Mouse (Mus musculus): ENCODE data around the gene Tmem114. TPM values are rescaled to one million over a fixed set of nuclear protein-coding genes. Genes with fewer than 3 reads are reported as not detected.

The Tmem114 gene
- polyA plus RNA-seq, 1 experiment = not detected

GRCm38 (mm10) chr16:8413441-8413840 is 11.5 kb downstream of the Tmem114 start:
- no peak overlapping the region for H3K27ac ChIP-seq (ENCODE audit: insufficient read depth, low read length)
- no peaks in the 10 kb centered on the region for H3K4me1 ChIP-seq (ENCODE audit: control insufficient read depth, insufficient read depth, low read length)
- no peak overlapping the region for H3K4me3 ChIP-seq (ENCODE audit: insufficient read depth, low read length)
- TF ChIP-seq POLR2A (IDR thresholded peaks at IDR 0.05; ENCODE audit: low read depth, low read length) = no peak
- no peak for TF ChIP-seq CTCF (IDR thresholded peaks at IDR 0.05; ENCODE audit: borderline replicate concordance, insufficient read depth, low read length)

- no peaks in the 10 kb centered on the region for H3K4me1 ChIP-seq (ENCODE audit: control insufficient read depth, insufficient read depth, low read length)
- no peak overlapping the region for H3K27ac ChIP-seq (ENCODE audit: insufficient read depth, low read length)
- TF ChIP-seq CTCF (IDR thresholded peaks at IDR 0.05; ENCODE audit: borderline replicate concordance, insufficient read depth, low read length) (no peak), POLR2A (IDR thresholded peaks at IDR 0.05; ENCODE audit: low read depth, low read length) (no peak)
- H3K4me3 ChIP-seq (ENCODE audit: insufficient read depth, low read length) = no peak overlapping the region
These were observed 12.7 kb downstream of the Tmem114 start for GRCm38 (mm10) chr16:8412213-8412612.

GRCm38 (mm10) chr16:8409197-8409596 is 15.7 kb downstream of the Tmem114 start:
- no peak overlapping the region for H3K27ac ChIP-seq (ENCODE audit: insufficient read depth, low read length)
- no peaks in the 10 kb centered on the region for H3K4me1 ChIP-seq (ENCODE audit: control insufficient read depth, insufficient read depth, low read length)
- TF ChIP-seq CTCF (IDR thresholded peaks at IDR 0.05; ENCODE audit: borderline replicate concordance, insufficient read depth, low read length) (0 out of 2 replicates have a peak, but pooled peaks have one; percentile 4), POLR2A (IDR thresholded peaks at IDR 0.05; ENCODE audit: low read depth, low read length) (no peak)
- no peak overlapping the region for H3K4me3 ChIP-seq (ENCODE audit: insufficient read depth, low read length)

- TF ChIP-seq POLR2A (IDR thresholded peaks at IDR 0.05; ENCODE audit: low read depth, low read length) (no peak), CTCF (IDR thresholded peaks at IDR 0.05; ENCODE audit: borderline replicate concordance, insufficient read depth, low read length) (peak; percentile 52; the same call in 1 of the 2 replicates)
- no peak overlapping the region for H3K27ac ChIP-seq (ENCODE audit: insufficient read depth, low read length)
- H3K4me3 ChIP-seq (ENCODE audit: insufficient read depth, low read length) = no peak overlapping the region
- no peaks in the 10 kb centered on the region for H3K4me1 ChIP-seq (ENCODE audit: control insufficient read depth, insufficient read depth, low read length)
These were observed 18.2 kb downstream of the Tmem114 start for GRCm38 (mm10) chr16:8406708-8407107.

- H3K4me1 ChIP-seq (ENCODE audit: control insufficient read depth, insufficient read depth, low read length) = no peaks in the 10 kb centered on the region
- TF ChIP-seq POLR2A (IDR thresholded peaks at IDR 0.05; ENCODE audit: low read depth, low read length) (no peak), CTCF (IDR thresholded peaks at IDR 0.05; ENCODE audit: borderline replicate concordance, insufficient read depth, low read length) (no peak)
- no peak overlapping the region for H3K4me3 ChIP-seq (ENCODE audit: insufficient read depth, low read length)
- no peak overlapping the region for H3K27ac ChIP-seq (ENCODE audit: insufficient read depth, low read length)
These were observed 22.3 kb downstream of the Tmem114 start for GRCm38 (mm10) chr16:8402663-8403062.

- Histone ChIP-seq H3K4me1 (ENCODE audit: control insufficient read depth, insufficient read depth, low read length) (no peaks in the 10 kb centered on the region), H3K4me3 (ENCODE audit: insufficient read depth, low read length) (no peak overlapping the region), H3K27ac (ENCODE audit: insufficient read depth, low read length) (no peak overlapping the region)
- TF ChIP-seq CTCF (IDR thresholded peaks at IDR 0.05; ENCODE audit: borderline replicate concordance, insufficient read depth, low read length) (no peak), POLR2A (IDR thresholded peaks at IDR 0.05; ENCODE audit: low read depth, low read length) (no peak)
These were observed 23.6 kb downstream of the Tmem114 start for GRCm38 (mm10) chr16:8401171-8401955.

- H3K4me1 ChIP-seq (ENCODE audit: control insufficient read depth, insufficient read depth, low read length) = no peaks in the 10 kb centered on the region
- TF ChIP-seq POLR2A (IDR thresholded peaks at IDR 0.05; ENCODE audit: low read depth, low read length) (no peak), CTCF (IDR thresholded peaks at IDR 0.05; ENCODE audit: borderline replicate concordance, insufficient read depth, low read length) (no peak)
- H3K4me3 ChIP-seq (ENCODE audit: insufficient read depth, low read length) = no peak overlapping the region
- no peak overlapping the region for H3K27ac ChIP-seq (ENCODE audit: insufficient read depth, low read length)
These were observed 25.1 kb downstream of the Tmem114 start for GRCm38 (mm10) chr16:8399868-8400267.

GRCm38 (mm10) chr16:8394946-8395345 is 30.0 kb downstream of the Tmem114 start:
- H3K4me1 ChIP-seq (ENCODE audit: control insufficient read depth, insufficient read depth, low read length) = no peaks in the 10 kb centered on the region
- TF ChIP-seq POLR2A (IDR thresholded peaks at IDR 0.05; ENCODE audit: low read depth, low read length) (no peak), CTCF (IDR thresholded peaks at IDR 0.05; ENCODE audit: borderline replicate concordance, insufficient read depth, low read length) (no peak)
- H3K4me3 ChIP-seq (ENCODE audit: insufficient read depth, low read length) = no peak overlapping the region
- H3K27ac ChIP-seq (ENCODE audit: insufficient read depth, low read length) = no peak overlapping the region

- TF ChIP-seq POLR2A (IDR thresholded peaks at IDR 0.05; ENCODE audit: low read depth, low read length) (no peak), CTCF (IDR thresholded peaks at IDR 0.05; ENCODE audit: borderline replicate concordance, insufficient read depth, low read length) (no peak)
- H3K4me1 ChIP-seq (ENCODE audit: control insufficient read depth, insufficient read depth, low read length) = no peaks in the 10 kb centered on the region
These were observed 36.4 kb downstream of the Tmem114 start for GRCm38 (mm10) chr16:8388491-8388890.

GRCm38 (mm10) chr16:8386386-8386785 is 38.5 kb downstream of the Tmem114 start:
- H3K4me3 ChIP-seq (ENCODE audit: insufficient read depth, low read length) = no peak overlapping the region
- TF ChIP-seq POLR2A (IDR thresholded peaks at IDR 0.05; ENCODE audit: low read depth, low read length) (no peak), CTCF (IDR thresholded peaks at IDR 0.05; ENCODE audit: borderline replicate concordance, insufficient read depth, low read length) (no peak)
- no peaks in the 10 kb centered on the region for H3K4me1 ChIP-seq (ENCODE audit: control insufficient read depth, insufficient read depth, low read length)
- H3K27ac ChIP-seq (ENCODE audit: insufficient read depth, low read length) = no peak overlapping the region

More at GRCm38 (mm10) chr16:8388491-8388890, 36.4 kb downstream of the Tmem114 start:
- Histone ChIP-seq H3K27ac (ENCODE audit: insufficient read depth, low read length) (no peak overlapping the region), H3K4me3 (ENCODE audit: insufficient read depth, low read length) (no peak overlapping the region)
